Mouse (Mus musculus): ENCODE results near the gene Slc25a47. TPM values are rescaled to one million over a fixed set of nuclear protein-coding genes. Genes with fewer than 3 reads are reported as not detected.

Slc25a47 gene
- 1.8 and 3.2 TPM in 2 replicates for polyA plus RNA-seq (2015; fragmentation: Nextera tagmentation; extraction: Ambion mirVana)

DNA sequence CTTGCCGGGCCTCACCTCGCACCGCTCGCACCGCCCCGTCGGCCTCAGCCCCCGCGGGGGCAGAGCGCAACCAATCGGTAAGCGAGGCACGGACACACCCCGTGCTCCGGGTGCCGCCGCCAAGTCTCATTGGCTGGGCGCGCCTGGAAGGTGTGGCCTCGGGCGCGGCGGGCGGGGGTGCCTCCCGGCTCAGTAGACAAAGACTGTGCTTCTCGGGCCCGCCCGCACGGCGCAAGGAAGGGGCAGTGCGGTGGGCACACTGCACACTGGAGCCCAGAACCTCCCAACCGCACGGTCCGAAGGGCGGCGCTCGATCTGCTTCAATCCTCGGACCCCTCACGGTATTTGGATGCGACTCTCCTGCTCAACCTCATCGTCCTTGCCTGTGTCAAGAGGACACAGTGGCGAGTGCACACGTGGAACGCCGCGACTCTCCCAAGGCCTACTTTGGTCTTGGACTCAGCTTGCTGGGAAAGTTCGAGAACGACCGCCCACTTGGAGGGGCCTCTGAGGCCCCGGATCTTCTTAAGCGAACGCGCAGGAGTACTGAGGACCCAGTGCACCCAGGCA, at the start of gene Slc25a47, which contains the start of gene Slc25a29:
Slc25a47 (plus strand) TSS at position 207 of the 570 bp plus-strand sequence.
Slc25a29 (minus strand) TSS at position 44 of the 570 bp plus-strand sequence.

DNA sequence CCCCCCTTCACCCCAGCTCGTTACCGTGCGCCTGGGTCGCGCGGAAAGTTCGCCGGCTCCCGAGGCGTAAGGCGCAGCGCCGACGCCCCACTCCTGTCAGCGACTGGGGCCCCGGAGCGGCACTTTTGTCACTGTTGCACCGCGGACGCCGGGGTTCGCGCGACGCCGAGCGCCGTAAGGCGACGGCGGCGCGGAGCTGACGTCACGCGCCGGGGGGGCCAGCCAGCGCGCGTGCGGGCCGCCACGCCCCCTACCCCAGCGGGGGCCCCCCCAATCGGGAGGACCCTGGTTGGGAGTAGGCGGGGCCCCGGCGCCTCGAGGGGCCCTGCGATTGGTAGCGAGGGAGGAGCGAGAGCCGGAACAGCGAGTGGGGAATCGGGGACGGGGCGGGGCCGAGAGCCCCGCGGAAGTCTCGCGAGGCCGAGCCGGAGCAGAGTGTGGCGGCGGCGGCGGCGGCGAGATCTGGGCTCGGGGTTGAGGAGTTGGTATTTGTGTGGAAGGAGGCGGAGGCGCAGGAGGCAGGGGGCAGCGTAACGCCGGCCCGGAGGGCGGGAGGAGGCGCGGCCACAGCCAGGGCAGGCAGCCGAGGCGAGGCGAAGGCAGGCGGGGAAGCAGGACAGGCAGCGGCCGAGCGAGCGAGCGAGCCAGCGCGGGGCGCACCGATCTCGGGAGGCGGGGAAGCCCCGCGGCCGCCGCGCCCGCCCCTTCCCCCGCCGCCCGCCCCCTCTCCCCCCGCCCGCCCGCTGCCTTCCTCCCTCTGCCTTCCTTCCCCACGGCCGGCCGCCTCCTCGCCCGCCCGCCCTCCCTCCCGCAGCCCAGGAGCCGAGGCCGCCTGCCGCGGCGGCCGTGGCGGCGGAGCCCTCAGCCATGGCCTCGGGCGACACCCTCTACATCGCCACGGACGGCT, 43.0 kb upstream of the Slc25a47 start, which contains the start of gene Yy1:
Yy1 (plus strand) TSS at position 428 of the 907 bp plus-strand sequence.

DNA sequence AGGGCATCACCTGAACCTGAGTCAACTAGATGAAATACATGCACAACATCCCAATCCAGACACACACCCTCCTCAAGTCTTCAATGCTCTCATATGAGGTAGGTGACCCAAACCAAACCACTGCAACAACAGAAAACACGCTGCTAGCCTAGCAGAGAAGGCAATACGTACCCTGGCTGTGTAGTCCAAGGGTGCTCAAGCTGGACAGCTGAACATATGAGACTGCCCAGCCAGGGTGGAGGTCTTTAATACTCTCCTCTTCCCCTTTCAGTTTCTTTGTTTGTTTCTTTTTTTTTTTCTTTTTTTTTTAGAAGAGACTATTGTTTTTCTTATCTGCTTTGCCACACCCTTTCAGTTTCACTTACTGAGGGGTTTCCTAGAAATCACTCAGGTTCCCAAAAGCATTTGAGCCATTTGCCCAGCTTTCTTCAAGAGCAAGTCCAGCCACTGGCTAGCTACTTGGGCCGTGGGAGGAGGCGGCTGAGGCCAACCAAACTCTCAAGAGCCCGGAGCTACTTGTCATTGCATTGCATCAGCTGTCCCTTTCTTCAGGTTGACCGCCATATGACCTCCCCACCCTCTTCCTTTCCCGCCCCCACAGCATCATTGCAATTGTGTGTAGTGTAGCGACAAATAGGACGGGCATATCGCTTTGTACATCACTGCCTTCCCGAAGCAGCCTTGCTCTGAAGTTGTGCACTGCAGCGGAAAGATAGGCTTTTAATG, 57.3 kb downstream of the Slc25a47 start, which contains the start of gene Wdr25:
Wdr25 (plus strand) TSS at position 643 of the 726 bp plus-strand sequence.

DNA sequence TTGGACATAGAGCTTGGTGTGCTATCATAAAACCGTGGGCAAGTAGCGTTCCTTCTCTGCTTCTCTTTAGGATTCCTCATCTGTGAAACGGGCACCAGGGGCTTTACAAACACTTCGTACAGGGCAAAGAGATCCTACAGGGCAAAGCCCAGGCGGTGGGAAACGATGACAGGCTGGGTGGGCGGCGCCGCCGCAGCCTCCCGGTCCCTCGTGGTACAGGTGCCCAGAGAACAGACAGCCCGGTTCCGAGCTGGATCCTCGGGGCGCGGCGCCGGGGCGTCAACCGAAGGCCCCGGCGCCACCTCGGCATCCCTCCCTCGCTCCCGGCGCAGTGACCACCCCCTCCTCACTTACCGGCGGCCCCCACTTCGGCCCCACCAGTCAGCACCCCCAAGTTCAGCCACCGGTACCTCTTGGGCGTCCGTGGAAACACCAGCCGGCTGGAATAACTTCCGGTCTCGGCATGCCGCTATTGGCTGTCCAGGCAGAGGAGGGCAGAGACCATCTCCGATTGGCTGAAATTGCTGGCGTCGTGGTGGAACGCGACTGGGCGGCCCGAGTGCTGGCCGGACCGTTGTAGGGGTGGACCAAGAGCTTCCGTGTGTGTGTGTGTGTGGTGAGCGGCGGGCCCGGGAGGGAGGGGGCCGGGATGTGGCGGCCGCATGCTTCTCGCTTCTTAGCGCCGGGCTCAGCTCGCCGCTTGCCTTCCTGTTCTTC, 58.0 kb downstream of the Slc25a47 start, which contains the start of gene Wars:
Wars (minus strand) TSS at position 460 of the 717 bp plus-strand sequence.

MicroRNAs encoded within 50 kb of the gene (microRNA counts, 519-probe panel; counts per million panel counts)
- microRNA mmu-miR-345-3p (88.3 counts per million), microRNA mmu-miR-345-5p (88.3 counts per million)

Other genes starting within 250 kb of the Slc25a47 start
- 0.17 and 0.53 TPM in 2 replicates for gene Degs2, start 133.7 kb upstream of the Slc25a47 start, polyA plus RNA-seq (2015; fragmentation: Nextera tagmentation; extraction: Ambion mirVana)
- gene Yy1, start 43.1 kb upstream of the Slc25a47 start, polyA plus RNA-seq (2015; fragmentation: Nextera tagmentation; extraction: Ambion mirVana) = 11.7 and 12.5 TPM in 2 replicates
- gene Slc25a29, start 163 bp upstream of the Slc25a47 start, polyA plus RNA-seq (2015; fragmentation: Nextera tagmentation; extraction: Ambion mirVana) = 1.3 and 1.4 TPM in 2 replicates
- gene Wdr25, start 57.6 kb downstream of the Slc25a47 start, polyA plus RNA-seq (2015; fragmentation: Nextera tagmentation; extraction: Ambion mirVana) = 3.3 and 3.8 TPM in 2 replicates
- gene Wars, start 58.1 kb downstream of the Slc25a47 start, polyA plus RNA-seq (2015; fragmentation: Nextera tagmentation; extraction: Ambion mirVana) = 25.2 and 28.2 TPM in 2 replicates
- 0.60 and 0.99 TPM in 2 replicates for gene Begain, start 232.2 kb downstream of the Slc25a47 start, polyA plus RNA-seq (2015; fragmentation: Nextera tagmentation; extraction: Ambion mirVana)

All from spleen, postnatal 0 days (tissue).